Mouse (Mus musculus) hindbrain, embryonic 10.5 days (tissue): ENCODE measurements around the gene Vangl2. TPM values are rescaled to one million over a fixed set of nuclear protein-coding genes. Genes with fewer than 3 reads are reported as not detected.
A peak's percentile ranks its signal among the peaks of the same experiment; 100 is the strongest.

Source experiments
- DNase-seq: peaks from one replicate; pipeline ENCODE4 v3.0.0-alpha.2; 2017; ENCODE audit warnings: low spot score
- H3K27ac ChIP-seq: fragments of 300-500 bp; sonication (generic); 2 replicates; pipeline ENCODE4 v1.5.1; 2016; ENCODE audit warnings: mild to moderate bottlenecking, moderate library complexity
- H3K27me3 ChIP-seq: fragments of 300-500 bp; sonication (generic); 2 replicates; pipeline ENCODE4 v1.6.1; 2016; ENCODE audit warnings: mild to moderate bottlenecking; ENCODE audit not compliant: poor library complexity, insufficient read depth, severe bottlenecking
- H3K36me3 ChIP-seq: fragments of 300-500 bp; sonication (generic); 2 replicates; pipeline ENCODE4 v1.6.1; 2016; ENCODE audit warnings: mild to moderate bottlenecking, moderate library complexity
- H3K4me1 ChIP-seq: fragments of 300-500 bp; sonication (generic); replicated peaks from 2 replicates; pipeline ENCODE4 v1.6.1; 2016; ENCODE audit warnings: mild to moderate bottlenecking
- H3K4me3 ChIP-seq: fragments of 300-500 bp; sonication (generic); 2 replicates; pipeline ENCODE4 v1.5.1; 2016; ENCODE audit warnings: mild to moderate bottlenecking, moderate library complexity
- H3K9me3 ChIP-seq: fragments of 300-500 bp; sonication (generic); 2 replicates; pipeline ENCODE4 v1.6.1; 2016; ENCODE audit warnings: mild to moderate bottlenecking, moderate library complexity
- WGBS: fragments of 180-500 bp; shearing (Covaris S2); methylation state at CpG from one replicate; pipeline ENCODE4 v1.1.7; 2016; 5-methylcytosine and 5-hydroxymethylcytosine counted together
- polyA plus RNA-seq: library from polyadenylated mRNA; unstranded; fragments of >200 nt; fragmentation: Nextera tagmentation; extraction: Ambion mirVana; gene quantifications from 2 replicates; pipeline ENCODE4 v1.2.1, GENCODE M21; 2016

Vangl2 gene
- polyA plus RNA-seq, 1 experiment from 2014 or later: 72.6 TPM

DNA sequence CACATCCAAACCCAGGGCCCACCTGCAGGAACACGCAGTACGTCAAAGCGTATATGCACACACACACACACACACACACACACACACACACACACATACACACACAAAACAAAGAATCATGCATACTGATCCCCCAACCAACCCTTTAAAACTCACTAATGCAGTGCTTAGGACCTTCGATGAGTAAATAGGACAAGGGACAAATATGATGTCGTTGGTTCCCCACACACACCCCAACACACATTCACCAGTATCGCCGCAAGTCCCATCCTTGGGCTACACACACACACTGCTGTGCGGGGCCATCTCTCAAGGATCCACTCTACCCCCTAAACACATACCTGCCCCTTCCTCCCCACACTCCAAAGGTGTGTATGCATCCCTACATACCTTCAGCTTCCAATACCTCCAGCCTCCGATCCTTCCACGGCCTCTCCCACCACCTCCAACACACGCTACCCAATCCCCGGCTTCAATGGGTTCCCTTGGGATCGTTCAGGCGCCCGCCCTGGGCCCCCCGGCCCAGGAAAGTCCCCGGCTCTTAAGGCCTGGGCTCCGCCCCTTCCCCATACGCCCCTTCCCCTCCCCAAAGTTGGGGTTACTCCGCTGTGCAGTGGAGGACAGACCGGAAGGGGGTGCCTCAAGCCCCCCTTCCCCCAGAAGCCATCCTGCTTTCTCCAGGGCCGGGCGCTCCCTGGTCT is 1.9 kb downstream of the Vangl2 start:
- Histone ChIP-seq H3K9me3 (no peaks in the 10 kb centered on the region), H3K4me1 (peaks cover 76% of the 10 kb centered on the region), H3K4me3 (peak overlapping the region; percentile 97), H3K36me3 (peaks cover 29% of the 10 kb centered on the region), H3K27ac (peak overlapping the region; percentile 99), H3K27me3 (no peaks in the 10 kb centered on the region)
- 1% methylated on average over 23 of the region's 23 CpGs for WGBS
- DNase-seq: peak; percentile 67

DNA sequence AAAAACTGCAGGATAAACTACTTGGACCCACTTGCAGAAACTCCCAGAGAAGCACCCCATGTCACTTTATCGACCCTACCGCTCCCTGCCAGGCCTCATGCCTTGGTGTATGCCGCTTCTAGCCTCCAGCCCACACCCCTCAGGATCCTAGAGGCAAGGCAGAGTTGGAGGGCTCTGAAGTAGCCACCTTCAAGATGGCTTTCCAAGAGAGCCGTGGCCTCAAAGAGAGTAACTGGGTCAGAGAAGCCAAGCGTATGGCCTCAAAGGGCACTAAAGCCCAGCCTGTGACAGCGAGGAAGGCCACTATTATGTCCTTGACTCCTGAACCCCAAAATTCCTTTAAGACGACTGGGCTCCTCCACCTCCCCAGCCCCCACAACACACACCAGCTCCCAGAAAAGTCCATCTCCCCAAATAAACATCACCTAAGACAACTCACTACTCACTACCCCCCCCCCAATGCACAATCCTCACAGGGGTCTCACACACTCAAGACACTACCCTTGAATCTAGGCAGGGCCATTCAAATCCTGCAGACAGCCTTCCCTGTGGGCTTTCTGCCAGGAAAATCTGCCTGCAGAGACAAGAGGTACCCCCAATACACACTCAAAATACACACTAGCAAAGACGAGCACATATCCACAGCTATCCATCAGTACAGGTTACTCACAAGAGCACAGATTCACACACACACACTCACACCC is 2.9 kb downstream of the Vangl2 start:
- peak; percentile 6 for DNase-seq
- Histone ChIP-seq H3K9me3 (no peaks in the 10 kb centered on the region), H3K27ac (peak overlapping the region; percentile 99), H3K27me3 (no peaks in the 10 kb centered on the region), H3K4me3 (peak overlapping the region; percentile 97), H3K4me1 (peaks cover 85% of the 10 kb centered on the region), H3K36me3 (peaks cover 37% of the 10 kb centered on the region)
- 28% methylated on average over 8 of the region's 8 CpGs for WGBS

DNA sequence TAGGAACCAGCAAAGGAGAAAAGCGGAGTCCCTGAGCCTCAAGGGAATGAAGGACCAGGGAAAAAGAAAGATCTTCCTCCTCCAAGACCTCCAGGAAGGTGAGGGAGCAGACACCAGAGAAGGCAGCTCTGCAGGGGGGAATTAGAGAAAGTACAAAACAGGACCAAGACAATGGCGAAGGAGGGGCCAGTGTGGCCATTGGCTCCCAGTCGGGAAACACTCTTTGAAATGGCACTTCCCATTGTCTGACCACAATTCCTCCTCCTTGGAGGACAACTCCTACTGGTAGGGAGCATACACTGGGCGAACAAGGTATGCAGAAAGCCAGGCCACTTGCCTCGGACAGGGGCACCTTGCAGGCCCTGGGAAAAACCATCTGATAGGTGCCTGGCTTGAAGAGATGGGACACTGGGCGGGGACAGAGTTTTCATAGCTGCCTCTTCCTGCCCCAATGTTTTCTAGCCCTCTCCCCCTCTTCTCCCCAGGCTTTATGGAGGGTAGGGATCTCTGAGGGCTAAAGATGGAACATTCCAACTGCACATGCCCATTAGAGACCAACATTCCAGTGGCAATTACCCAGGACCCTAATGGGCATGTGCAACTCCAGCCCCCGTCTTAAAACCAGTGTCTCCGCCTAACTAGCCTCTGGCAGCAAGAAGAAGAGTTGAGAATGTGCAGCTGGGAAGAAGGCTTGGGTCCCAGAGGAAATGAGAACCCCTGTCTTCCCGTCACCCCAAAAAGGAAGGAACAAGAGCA is 3.9 kb downstream of the Vangl2 start:
- Histone ChIP-seq H3K36me3 (peaks cover 47% of the 10 kb centered on the region), H3K27ac (peak overlapping the region; percentile 99), H3K9me3 (no peaks in the 10 kb centered on the region), H3K4me3 (peak overlapping the region; percentile 97), H3K27me3 (no peaks in the 10 kb centered on the region), H3K4me1 (peaks cover 87% of the 10 kb centered on the region)
- 17% methylated on average over 9 of the region's 9 CpGs for WGBS
- peak; percentile 10 for DNase-seq

DNA sequence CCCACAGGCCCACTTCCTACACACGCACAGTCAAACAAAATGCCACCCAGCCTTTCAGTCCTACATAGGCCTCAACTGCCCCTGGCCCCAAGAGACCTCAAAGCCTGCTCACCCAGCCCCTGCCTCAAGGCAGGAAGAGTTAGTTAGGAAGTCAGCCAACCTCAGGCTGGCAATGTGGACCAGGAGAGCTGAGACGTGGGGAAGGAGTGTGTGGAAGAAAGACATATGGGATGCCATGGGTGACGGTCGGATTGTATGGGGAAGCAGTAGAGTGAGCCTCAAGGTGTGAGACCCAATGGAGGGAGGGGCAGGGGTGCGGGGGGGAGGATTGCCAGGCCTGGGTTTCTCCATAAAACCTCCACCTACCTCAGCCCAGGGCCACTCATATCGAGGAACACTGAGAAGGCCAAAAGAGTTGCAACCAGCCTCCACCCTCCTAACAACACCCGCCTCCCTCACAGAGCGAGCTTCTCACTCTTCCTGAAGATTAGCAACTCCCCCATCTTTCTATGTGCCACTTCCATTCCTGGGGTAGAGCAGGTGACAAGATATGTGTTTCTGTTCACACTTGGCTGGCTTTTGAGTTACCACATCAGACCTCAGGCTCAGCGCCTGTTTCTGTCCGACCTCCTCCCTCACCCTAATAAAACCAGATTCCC is 8.3 kb downstream of the Vangl2 start:
- H3K9me3 ChIP-seq: no peaks in the 10 kb centered on the region
- H3K27me3 ChIP-seq: no peaks in the 10 kb centered on the region
- WGBS: 77% methylated on average over 10 of the region's 10 CpGs
- peaks cover 99% of the 10 kb centered on the region for H3K4me1 ChIP-seq
- no peak for DNase-seq
- H3K36me3 ChIP-seq: peaks cover 61% of the 10 kb centered on the region
- peak overlapping the region; percentile 20 for H3K4me3 ChIP-seq
- peak overlapping the region; percentile 94 for H3K27ac ChIP-seq

DNA sequence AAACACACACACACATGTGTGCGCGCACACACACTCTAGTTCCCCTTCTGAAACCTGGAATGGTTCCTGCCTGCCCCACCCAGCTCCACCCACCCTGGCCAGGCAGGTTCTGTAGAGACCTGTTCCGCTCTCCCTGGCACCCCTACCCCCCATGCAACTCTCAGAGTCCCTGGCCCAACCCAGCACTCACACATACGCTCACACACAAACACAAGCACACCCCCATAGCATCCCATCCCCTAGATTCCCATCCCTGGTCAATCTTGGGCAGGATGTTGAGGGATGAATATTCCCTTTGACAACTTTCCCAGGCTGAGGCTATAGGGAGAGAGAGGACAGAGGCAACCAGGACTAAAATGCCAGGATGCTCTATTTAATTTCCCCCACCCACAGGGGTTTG is 8.9 kb downstream of the Vangl2 start:
- 0 out of 2 replicates have a peak overlapping the region, but pooled peaks have one; percentile 20 for H3K4me3 ChIP-seq
- peak overlapping the region; percentile 94 for H3K27ac ChIP-seq
- no peaks in the 10 kb centered on the region for H3K9me3 ChIP-seq
- peaks cover 60% of the 10 kb centered on the region for H3K36me3 ChIP-seq
- H3K4me1 ChIP-seq: peaks cover 99% of the 10 kb centered on the region
- WGBS: 88% methylated on average over 4 of the region's 4 CpGs
- no peak for DNase-seq
- no peaks in the 10 kb centered on the region for H3K27me3 ChIP-seq

DNA sequence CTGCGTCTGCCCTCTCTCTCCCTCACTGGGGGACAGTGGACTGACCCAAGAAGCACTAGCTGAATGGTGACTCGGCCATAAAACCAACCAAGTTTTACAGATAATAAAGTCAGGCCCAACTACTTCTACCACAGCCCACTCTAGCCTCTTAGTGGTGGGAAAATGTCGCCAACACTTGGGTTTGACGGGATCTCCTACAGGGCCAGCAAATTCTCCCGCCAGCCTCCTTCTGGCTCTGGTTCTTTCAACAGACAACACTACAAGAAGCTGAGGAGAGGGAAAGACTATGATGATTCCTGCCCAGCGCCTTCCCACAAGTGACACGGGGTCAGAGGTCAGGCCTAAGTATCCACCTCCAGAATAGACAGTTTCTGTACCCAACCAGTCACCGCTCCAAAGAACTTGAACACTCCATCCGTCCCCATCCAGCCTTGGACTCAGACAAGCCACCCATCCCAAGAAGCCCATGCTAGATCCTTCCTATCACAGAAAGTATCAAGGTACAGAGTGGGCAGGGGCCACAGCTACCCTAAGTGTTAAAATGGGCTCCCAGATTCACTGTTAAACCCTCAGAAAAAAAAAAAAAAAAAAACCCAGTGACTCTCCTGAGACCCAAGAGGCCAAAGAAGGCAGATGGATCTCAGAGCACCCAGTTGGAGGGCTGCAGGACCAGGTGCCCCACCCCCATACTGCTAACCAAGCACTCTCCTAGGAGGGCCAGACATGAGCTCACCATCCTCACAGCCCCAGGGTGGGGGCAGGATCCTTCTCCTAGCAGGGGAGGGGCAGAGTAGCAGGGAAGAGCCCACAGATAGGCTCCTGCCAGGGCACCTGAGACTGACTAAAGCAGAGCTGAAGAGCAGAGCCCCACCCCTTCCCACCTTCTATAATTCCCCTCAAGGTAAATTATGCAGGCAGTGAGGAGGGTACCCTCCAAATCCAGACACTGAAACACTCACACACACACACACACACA is 9.6 kb downstream of the Vangl2 start:
- no peaks in the 10 kb centered on the region for H3K27me3 ChIP-seq
- H3K4me1 ChIP-seq: peaks cover 99% of the 10 kb centered on the region
- 51% methylated on average over 9 of the region's 9 CpGs for whole genome bisulfite sequencing
- no peaks in the 10 kb centered on the region for H3K9me3 ChIP-seq
- H3K36me3 ChIP-seq: peaks cover 60% of the 10 kb centered on the region
- DNase-seq: no peak
- peak overlapping the region; percentile 46 for H3K4me3 ChIP-seq
- peak overlapping the region; percentile 94 for H3K27ac ChIP-seq

DNA sequence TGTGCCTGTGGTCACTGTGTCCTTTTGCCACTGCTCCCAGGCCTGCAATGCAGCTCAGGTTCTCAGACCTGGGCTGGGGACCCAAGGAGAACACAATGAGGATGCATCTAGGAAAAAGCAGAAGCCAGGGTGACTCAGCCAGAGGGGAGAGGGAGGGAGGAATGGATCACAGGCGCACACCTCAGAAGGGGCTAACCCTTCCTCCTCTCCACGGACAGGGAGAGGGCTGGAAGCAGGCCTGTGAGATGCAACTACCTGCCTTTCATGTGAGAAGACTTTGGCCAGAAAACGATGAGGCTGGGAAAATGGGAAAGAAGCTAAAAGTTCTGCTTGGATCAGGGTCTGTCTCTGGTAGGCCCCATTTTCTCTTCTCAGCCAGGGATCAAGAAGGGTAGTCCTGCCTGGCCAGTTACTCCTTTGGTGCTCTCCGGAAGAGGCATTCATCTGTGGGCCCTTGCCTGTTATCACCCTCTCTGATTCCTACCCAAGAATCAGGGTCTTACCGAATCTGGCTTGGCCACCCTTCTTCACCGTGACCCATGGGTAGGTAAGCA is 10.7 kb downstream of the Vangl2 start:
- Histone ChIP-seq H3K4me3 (peak overlapping the region; percentile 46), H3K4me1 (peaks cover 99% of the 10 kb centered on the region), H3K36me3 (peaks cover 61% of the 10 kb centered on the region), H3K9me3 (no peaks in the 10 kb centered on the region), H3K27me3 (no peaks in the 10 kb centered on the region), H3K27ac (peak overlapping the region; percentile 94)
- whole genome bisulfite sequencing: 56% methylated on average over 6 of the region's 6 CpGs
- no peak for DNase-seq

DNA sequence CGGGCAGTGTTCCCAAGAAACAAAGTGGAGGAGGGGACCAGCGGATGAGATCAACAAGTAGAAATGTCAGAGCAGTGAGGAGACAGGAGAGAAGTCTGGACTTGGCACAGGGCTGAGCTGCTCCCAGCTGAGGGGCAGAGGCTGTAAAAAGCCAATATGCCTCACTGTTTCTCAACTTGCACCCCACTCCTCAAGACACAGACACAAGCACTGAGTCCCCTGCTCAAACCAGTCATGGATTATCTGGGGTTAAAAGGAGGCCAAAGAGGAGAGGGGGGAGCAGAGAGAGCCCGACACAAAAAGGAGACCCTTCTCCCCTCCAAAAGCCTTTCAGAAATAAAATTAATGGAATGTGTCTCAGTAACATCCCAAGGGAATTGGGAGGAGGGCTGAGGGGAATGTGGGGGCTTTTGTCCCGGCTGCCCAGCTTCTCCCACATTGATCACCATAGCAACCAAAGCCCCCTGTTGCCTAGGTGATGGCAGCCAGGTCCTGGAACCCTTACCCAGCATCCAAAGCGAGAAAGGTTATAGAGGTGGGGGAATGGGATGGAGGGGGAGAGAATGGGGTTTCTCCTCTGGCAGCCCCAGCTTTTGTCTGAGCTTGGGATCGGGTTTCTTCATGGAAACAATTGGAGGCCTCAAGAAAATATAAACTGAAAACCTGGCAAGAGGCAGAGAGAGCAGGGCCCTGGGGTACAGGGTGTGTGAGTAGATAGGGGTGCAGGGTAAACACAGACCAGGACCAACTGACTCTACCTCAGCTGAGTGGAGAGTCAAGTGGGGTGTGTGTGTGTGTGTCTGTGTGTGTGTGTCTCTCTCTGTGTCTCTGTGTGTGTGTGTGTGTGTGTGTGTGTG is 11.4 kb downstream of the Vangl2 start:
- Histone ChIP-seq H3K27me3 (no peaks in the 10 kb centered on the region), H3K4me1 (peaks cover 99% of the 10 kb centered on the region), H3K4me3 (peak overlapping the region; percentile 46), H3K27ac (peak overlapping the region; percentile 94), H3K9me3 (no peaks in the 10 kb centered on the region), H3K36me3 (peaks cover 61% of the 10 kb centered on the region)
- DNase-seq: peak; percentile 94
- 13% methylated on average over 6 of the region's 6 CpGs for whole genome bisulfite sequencing

DNA sequence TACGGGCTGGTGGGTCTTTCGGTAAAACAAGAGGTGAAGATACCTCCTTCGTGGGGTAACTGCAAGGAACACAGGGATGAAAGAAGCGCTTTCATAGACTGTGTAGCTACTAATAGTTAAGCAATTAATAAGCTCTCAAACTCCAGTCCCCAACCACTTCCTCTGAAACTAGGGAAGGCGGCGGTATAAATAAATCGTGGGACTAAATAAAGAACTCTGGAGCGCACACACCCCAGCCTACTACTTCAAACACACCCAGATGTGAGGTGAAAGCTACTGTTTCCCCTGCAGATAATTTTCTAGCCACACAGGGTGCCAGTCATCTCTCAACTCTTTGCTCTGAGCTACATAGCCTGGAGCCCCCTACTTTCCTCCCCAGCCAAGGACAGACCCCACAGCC is 12.2 kb downstream of the Vangl2 start:
- no peak for DNase-seq
- Histone ChIP-seq H3K27me3 (no peaks in the 10 kb centered on the region), H3K4me1 (peaks cover 93% of the 10 kb centered on the region), H3K36me3 (peaks cover 63% of the 10 kb centered on the region), H3K9me3 (no peaks in the 10 kb centered on the region), H3K27ac (peak overlapping the region; percentile 94), H3K4me3 (peak overlapping the region; percentile 46)
- WGBS: 71% methylated on average over 8 of the region's 8 CpGs

DNA sequence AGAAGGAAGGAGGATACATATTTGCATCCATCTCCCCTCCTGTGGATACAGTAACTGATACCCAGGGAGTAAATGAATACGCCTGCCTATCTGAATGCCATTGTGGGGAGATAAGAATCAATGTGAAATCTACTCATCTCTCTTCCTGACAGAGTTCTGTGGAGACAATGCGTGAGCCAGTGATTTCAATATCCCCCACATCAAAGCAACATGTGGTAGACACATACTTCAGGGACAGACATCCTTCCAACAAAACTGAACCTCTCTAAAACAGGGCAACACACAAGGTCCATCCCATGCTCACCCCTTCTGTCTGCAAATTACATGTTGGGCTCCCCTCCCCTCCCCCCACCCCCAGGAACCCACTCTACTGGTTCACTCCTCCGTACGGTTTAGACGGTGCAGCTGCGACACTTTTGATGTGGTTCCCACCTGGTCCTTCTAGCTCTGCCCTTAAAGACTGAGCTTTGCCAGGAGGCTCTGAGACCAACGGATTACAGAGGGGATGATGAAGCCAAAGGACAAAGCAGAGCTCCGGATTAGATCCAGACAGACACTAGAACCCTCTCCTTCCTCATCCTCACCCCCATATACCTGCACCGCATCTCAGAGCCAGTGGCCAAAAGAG is 12.8 kb downstream of the Vangl2 start:
- peak overlapping the region; percentile 46 for H3K4me3 ChIP-seq
- H3K36me3 ChIP-seq: peaks cover 63% of the 10 kb centered on the region
- peaks cover 87% of the 10 kb centered on the region for H3K4me1 ChIP-seq
- no peaks in the 10 kb centered on the region for H3K9me3 ChIP-seq
- H3K27me3 ChIP-seq: no peaks in the 10 kb centered on the region
- no peak for DNase-seq
- 47% methylated on average over 9 of the region's 9 CpGs for WGBS
- peak overlapping the region; percentile 94 for H3K27ac ChIP-seq
